Mouse (Mus musculus) lung, adult 2 months (tissue): ENCODE results near the gene Enpp6.

ENCODE experiments used
- CTCF ChIP-seq: fragments of 200-500 bp; IDR thresholded peaks from 2 replicates; pipeline ENCODE4 v1.5.1; 2011; ENCODE audit warnings: mild to moderate bottlenecking, low read length, control low read depth; ENCODE audit not compliant: insufficient read depth
- POLR2A ChIP-seq: fragments of 200-500 bp; IDR thresholded peaks from 2 replicates; pipeline ENCODE4 v1.6.1; 2011; ENCODE audit warnings: low read depth, mild to moderate bottlenecking, control low read depth, low read length, borderline replicate concordance; ENCODE audit errors: extremely low read depth

DNA sequence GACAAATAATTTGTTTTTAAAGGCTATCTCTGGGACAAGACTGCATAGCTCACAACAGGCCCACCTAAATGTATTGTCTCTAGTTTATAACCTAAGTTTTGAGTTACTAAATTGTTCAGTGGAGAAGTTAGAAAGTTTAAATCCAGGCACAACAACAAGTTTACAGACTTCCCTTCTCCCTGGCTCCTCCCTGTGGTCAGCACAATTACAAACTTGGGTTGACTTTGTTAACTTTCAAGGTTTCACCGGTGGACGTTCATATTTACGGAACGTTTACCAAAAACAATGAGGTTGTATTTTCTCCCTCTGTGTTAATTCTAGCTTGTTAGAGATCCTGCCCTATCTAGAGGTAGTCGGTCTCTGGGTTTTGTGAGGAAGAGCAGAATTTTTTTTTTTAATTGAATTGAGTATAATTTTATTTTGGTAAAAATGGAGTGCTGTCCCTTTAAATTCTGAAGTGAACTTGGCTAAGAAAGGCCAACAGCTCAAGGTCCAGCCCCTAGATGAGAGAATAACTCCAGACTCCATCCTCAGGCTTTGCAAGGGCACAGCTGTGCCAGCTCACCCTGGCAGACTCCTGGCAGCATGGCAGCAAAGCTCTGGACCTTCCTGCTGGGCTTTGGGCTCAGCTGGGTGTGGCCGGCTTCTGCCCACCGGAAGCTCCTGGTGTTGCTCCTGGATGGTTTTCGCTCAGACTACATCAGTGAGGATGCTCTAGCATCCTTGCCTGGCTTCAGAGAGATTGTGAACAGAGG, at the start of gene Enpp6:
- no peak for TF ChIP-seq CTCF
- no peak for TF ChIP-seq POLR2A
